Mouse (Mus musculus) CH12.LX (cell line): ENCODE data around the gene Fam210b. TPM values are rescaled to one million over a fixed set of nuclear protein-coding genes. Genes with fewer than 3 reads are reported as not detected.

Source experiments
- DNase-seq: peaks from one replicate; pipeline ENCODE4 v3.0.0-alpha.2; 2013; ENCODE audit errors: extremely low read depth
- H3K27ac ChIP-seq: 2 replicates; pipeline ENCODE4 v1.5.1; 2012; ENCODE audit warnings: low read depth, mild to moderate bottlenecking, control low read depth, moderate library complexity; ENCODE audit not compliant: insufficient read depth
- H3K27me3 ChIP-seq: replicated peaks from 2 replicates; pipeline ENCODE3; 2012; ENCODE audit warnings: inconsistent platforms
- H3K36me3 ChIP-seq, 2 experiments: replicated peaks in 1 of 2; 2 replicates each; pipeline versions ENCODE3 to v1.6.1; 2012; ENCODE audit warnings: inconsistent platforms in 1 of 2, low read length in 1 of 2, mild to moderate bottlenecking in 1 of 2, mixed read lengths in 1 of 2, moderate library complexity in 1 of 2; ENCODE audit not compliant: control insufficient read depth in 1 of 2, insufficient read depth in 1 of 2
- H3K4me1 ChIP-seq, 2 experiments: 2 replicates each; pipeline ENCODE4 v1.6.1; 2012; ENCODE audit warnings: inconsistent platforms in 1 of 2, moderate library complexity in 1 of 2; ENCODE audit not compliant: insufficient read depth in 2 of 2, control insufficient read depth in 1 of 2
- H3K4me2 ChIP-seq: 2 replicates; pipeline ENCODE4 v1.6.1; 2012; ENCODE audit warnings: low read depth, mild to moderate bottlenecking, control low read depth; ENCODE audit not compliant: poor library complexity, insufficient read depth, severe bottlenecking
- H3K4me3 ChIP-seq, 3 experiments: fragments of 150-350 bp in 1 of 3; sonication (generic) in 1 of 3; replicated peaks in 1 of 3; 2 replicates each; pipeline versions ENCODE3 to v1.5.1; 2011 to 2012; ENCODE audit warnings: low read depth in 2 of 3, low read length in 2 of 3, mild to moderate bottlenecking in 2 of 3, moderate library complexity in 2 of 3, control low read depth in 1 of 3, improper control_type of control experiment in 1 of 3, inconsistent platforms in 1 of 3, mixed read lengths in 1 of 3; ENCODE audit not compliant: poor library complexity in 1 of 3
- H3K79me2 ChIP-seq: replicated peaks from 2 replicates; pipeline ENCODE4 v1.6.1; 2012; ENCODE audit warnings: mild to moderate bottlenecking, moderate library complexity; ENCODE audit not compliant: control insufficient read depth, poor library complexity, insufficient read depth, severe bottlenecking; ENCODE audit errors: extremely low read depth
- H3K9ac ChIP-seq: 2 replicates; pipeline ENCODE4 v1.6.1; 2012; ENCODE audit warnings: low read depth, mild to moderate bottlenecking, control low read depth, moderate library complexity; ENCODE audit not compliant: insufficient read depth
- H3K9me3 ChIP-seq: replicated peaks from 2 replicates; pipeline ENCODE3; 2012; ENCODE audit warnings: low read length, inconsistent platforms, mixed read lengths
- BHLHE40 ChIP-seq: IDR thresholded peaks from 2 replicates; pipeline ENCODE4 v1.6.1; 2011; ENCODE audit warnings: mild to moderate bottlenecking, low read depth, low read length, improper control_type of control experiment
- CHD1 ChIP-seq: IDR thresholded peaks from 2 replicates; pipeline ENCODE4 v1.6.1; 2012; ENCODE audit warnings: low read depth, low read length, improper control_type of control experiment, inconsistent platforms
- CHD2 ChIP-seq: IDR thresholded peaks from 2 replicates; pipeline ENCODE4 v1.6.1; 2011; ENCODE audit warnings: low read length, improper control_type of control experiment
- CTCF ChIP-seq, 2 experiments: IDR thresholded peaks in 1 of 2; conservative IDR thresholded peaks in 1 of 2; 2 replicates each; pipeline ENCODE4 v1.5.1; 2011 to 2012; ENCODE audit warnings: low read depth in 2 of 2, low read length in 2 of 2, improper control_type of control experiment in 1 of 2, inconsistent platforms in 1 of 2, mild to moderate bottlenecking in 1 of 2, moderate library complexity in 1 of 2
- E2F4 ChIP-seq: IDR thresholded peaks from 2 replicates; pipeline ENCODE4 v1.6.1; 2011; ENCODE audit warnings: low read depth, low read length, improper control_type of control experiment; ENCODE audit not compliant: insufficient replicate concordance
- EP300 ChIP-seq: IDR thresholded peaks from 2 replicates; pipeline ENCODE4 v1.6.1; 2011; ENCODE audit warnings: low read length, improper control_type of control experiment
- ETS1 ChIP-seq: conservative IDR thresholded peaks from 2 replicates; pipeline ENCODE4 v1.6.1; 2012; ENCODE audit warnings: low read depth, mild to moderate bottlenecking, inconsistent platforms, low read length, improper control_type of control experiment, moderate library complexity
- GABPA ChIP-seq: IDR thresholded peaks from 2 replicates; pipeline ENCODE4 v1.6.1; 2012; ENCODE audit warnings: low read depth, low read length, improper control_type of control experiment, inconsistent platforms; ENCODE audit not compliant: insufficient replicate concordance
- IRF4 ChIP-seq: IDR thresholded peaks from 2 replicates; pipeline ENCODE4 v1.6.1; 2014; ENCODE audit warnings: low read depth, mild to moderate bottlenecking, inconsistent platforms, low read length, improper control_type of control experiment
- JUN ChIP-seq: IDR thresholded peaks from 2 replicates; pipeline ENCODE4 v1.6.1; 2011; ENCODE audit warnings: low read depth, mild to moderate bottlenecking, low read length, improper control_type of control experiment, moderate library complexity; ENCODE audit not compliant: insufficient read depth
- MEF2A ChIP-seq: IDR thresholded peaks from 2 replicates; pipeline ENCODE4 v1.6.1; 2014; ENCODE audit warnings: low read depth, mild to moderate bottlenecking, inconsistent platforms, low read length, improper control_type of control experiment, borderline replicate concordance
- MXI1 ChIP-seq: IDR thresholded peaks from 2 replicates; pipeline ENCODE4 v1.6.1; 2011; ENCODE audit warnings: mild to moderate bottlenecking, low read depth, low read length, improper control_type of control experiment
- MYC ChIP-seq: IDR thresholded peaks from 2 replicates; pipeline ENCODE4 v1.6.1; 2011; ENCODE audit warnings: low read depth, mild to moderate bottlenecking, improper control_type of control experiment, low read length
- NRF1 ChIP-seq: IDR thresholded peaks from 2 replicates; pipeline ENCODE4 v1.6.1; 2014; ENCODE audit warnings: low read depth, mild to moderate bottlenecking, inconsistent platforms, low read length, improper control_type of control experiment, moderate library complexity
- PAX5 ChIP-seq: IDR thresholded peaks from 2 replicates; pipeline ENCODE4 v1.6.1; 2012; ENCODE audit warnings: low read length, inconsistent platforms, mixed read lengths
- POLR2A ChIP-seq: IDR thresholded peaks from 2 replicates; pipeline ENCODE4 v1.6.1; 2011; ENCODE audit warnings: low read depth, mild to moderate bottlenecking, improper control_type of control experiment, low read length
- SMC3 ChIP-seq: IDR thresholded peaks from 2 replicates; pipeline ENCODE4 v1.6.1; 2011; ENCODE audit warnings: low read depth, low read length, improper control_type of control experiment
- TCF12 ChIP-seq: IDR thresholded peaks from 2 replicates; pipeline ENCODE4 v1.6.1; 2014; ENCODE audit warnings: low read depth, mild to moderate bottlenecking, inconsistent platforms, low read length, improper control_type of control experiment
- UBTF ChIP-seq: IDR thresholded peaks from 2 replicates; pipeline ENCODE4 v1.6.1; 2012; ENCODE audit warnings: low read depth, mild to moderate bottlenecking, inconsistent platforms, low read length, improper control_type of control experiment, moderate library complexity
- USF1 ChIP-seq: IDR thresholded peaks from 2 replicates; pipeline ENCODE4 v1.6.1; 2014; ENCODE audit warnings: low read depth, mild to moderate bottlenecking, inconsistent platforms, low read length, improper control_type of control experiment
- USF2 ChIP-seq: conservative IDR thresholded peaks from 2 replicates; pipeline ENCODE4 v1.6.1; 2011; ENCODE audit warnings: low read depth, low read length, improper control_type of control experiment
- ZC3H11A ChIP-seq: IDR thresholded peaks from 2 replicates; pipeline ENCODE4 v1.6.1; 2012; ENCODE audit warnings: low read depth, mild to moderate bottlenecking, inconsistent platforms, low read length, improper control_type of control experiment
- ZMIZ1 ChIP-seq: IDR thresholded peaks from 2 replicates; pipeline ENCODE4 v1.6.1; 2012; ENCODE audit warnings: low read depth, mild to moderate bottlenecking, inconsistent platforms, low read length, improper control_type of control experiment
- dilution Hi-C: fragments of 300-500 bp; cut with MboI; formaldehyde crosslinking; loops from 2 replicates; pipeline ENCODE4 v1.14.3; 2020; ENCODE audit warnings: low sequenced_read_pairs; ENCODE audit not compliant: extremely low pct_unique_long_range_greater_than_20kb, extremely low pct_ligation_motif_present
- in situ Hi-C: fragments of 300-500 bp; cut with MboI; formaldehyde crosslinking; loops from 3 replicates; pipeline ENCODE4 v1.14.3; 2019; ENCODE audit warnings: low sequenced_read_pairs, low pct_ligation_motif_present, low pct_unique_long_range_greater_than_20kb, mixed read lengths
- polyA plus RNA-seq: library from polyadenylated mRNA; unstranded; fragments of >175 nt; gene quantifications from 2 replicates; pipeline ENCODE4 v1.2.1, GENCODE M21; 2012; ENCODE audit warnings: low read depth; ENCODE audit not compliant: insufficient read length
- total RNA-seq, 2 experiments: library from RNA; depleted of rRNA; stranded (reverse); fragments of 300-350 nt in 1 of 2; fragments of >200 nt in 1 of 2; gene quantifications; 2 replicates each; pipeline ENCODE4 v1.2.3; 2012 to 2014

Fam210b gene
- total and polyA plus RNA-seq, 3 experiments = 0.68 to 1.5 (median 1.2) TPM

- Histone ChIP-seq H3K9ac (no peak overlapping the region), H3K27ac (no peak overlapping the region), H3K4me1 (0 out of 4 replicates have a peak, but pooled peaks cover 2 to 5% of the 10 kb centered on the region in 2 experiments), H3K4me3 (no peak overlapping the region), H3K27me3 (peaks cover 70% of the 10 kb centered on the region), H3K9me3 (peaks cover 21% of the 10 kb centered on the region), H3K36me3 (no peaks in the 10 kb centered on the region), H3K79me2 (no peaks in the 10 kb centered on the region), H3K4me2 (no peak overlapping the region)
- in situ Hi-C loops (no loop called here), dilution Hi-C loops (no loop called here)
- TF ChIP-seq CHD1 (no peak), PAX5 (no peak), EP300 (no peak), UBTF (no peak), E2F4 (no peak)
- DNase-seq = no peak
Measured at GRCm38 (mm10) chr2:172340936-172341335, 4.4 kb upstream of the Fam210b start.

DNA sequence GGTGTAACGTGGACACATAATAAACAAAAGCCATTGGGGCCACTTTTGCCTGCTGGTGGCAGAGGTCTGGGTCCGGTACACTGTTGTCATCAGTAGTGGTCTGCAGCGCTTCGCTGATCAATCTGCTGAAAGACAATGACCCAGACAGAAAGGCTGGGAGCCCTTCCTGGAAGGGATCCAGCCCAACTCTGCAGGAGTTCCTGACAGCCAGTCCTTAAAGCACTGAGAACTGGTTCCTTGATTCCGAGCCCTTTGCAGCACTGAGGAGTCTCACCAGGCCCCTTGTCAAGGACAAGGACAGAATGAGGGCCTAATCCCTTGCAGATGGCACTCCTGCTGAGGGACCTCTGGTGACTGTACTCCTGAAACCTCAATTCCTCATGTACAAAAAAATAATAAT lies 3.8 kb upstream of the Fam210b start:
- Histone ChIP-seq H3K36me3 (no peaks in the 10 kb centered on the region), H3K9me3 (peaks cover 17% of the 10 kb centered on the region), H3K4me1 (0 out of 4 replicates have a peak, but pooled peaks cover 2 to 5% of the 10 kb centered on the region in 2 experiments), H3K79me2 (no peaks in the 10 kb centered on the region), H3K4me3 (no peak overlapping the region), H3K27me3 (peaks cover 68% of the 10 kb centered on the region), H3K4me2 (no peak overlapping the region), H3K9ac (no peak overlapping the region), H3K27ac (no peak overlapping the region)
- in situ Hi-C loops (no loop called here), dilution Hi-C loops (no loop called here)
- no peak for DNase-seq
- no peak for TF ChIP-seq USF1
- no peak for TF ChIP-seq USF2

DNA sequence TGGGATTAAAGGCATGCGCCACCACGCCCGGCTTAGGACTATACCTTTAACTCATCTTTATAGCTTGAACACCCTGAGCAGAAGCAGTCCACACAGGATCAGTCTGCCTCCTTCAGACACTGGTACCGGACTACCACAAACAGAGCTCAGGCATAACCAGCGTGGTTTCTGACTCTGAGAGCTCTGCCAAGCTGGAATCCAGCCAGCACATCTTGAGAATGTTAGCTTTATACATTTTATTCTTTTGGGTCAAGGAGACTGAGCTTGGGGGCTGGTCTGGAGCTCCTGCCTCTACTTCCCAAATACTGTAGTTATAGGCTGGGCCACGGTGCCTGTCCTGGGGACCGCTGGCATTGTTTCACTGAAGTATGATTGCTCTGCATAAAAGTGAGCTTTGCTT lies 1.6 kb upstream of the Fam210b start:
- no peak overlapping the region for H3K4me3 ChIP-seq
- DNase-seq = no peak
- H3K9me3 ChIP-seq = peaks cover 9% of the 10 kb centered on the region
- H3K79me2 ChIP-seq = no peaks in the 10 kb centered on the region
- no peak overlapping the region for H3K9ac ChIP-seq
- peaks cover 50% of the 10 kb centered on the region for H3K27me3 ChIP-seq
- H3K36me3 ChIP-seq = no peaks in the 10 kb centered on the region
- no peak overlapping the region for H3K4me2 ChIP-seq
- H3K4me1 ChIP-seq = 0 out of 4 replicates have a peak, but pooled peaks cover 2 to 5% of the 10 kb centered on the region in 2 experiments
- in situ Hi-C loops (no loop called here), dilution Hi-C loops (no loop called here)
- no peak overlapping the region for H3K27ac ChIP-seq
- no peak for TF ChIP-seq MEF2A
- no peak for TF ChIP-seq CHD2
- TF ChIP-seq CTCF (conservative IDR thresholded peaks at IDR 0.05 in 1 of 2, IDR thresholded peaks at IDR 0.05 in 1 of 2; ENCODE audit: low read depth in 2 of 2, low read length in 2 of 2) = no peak
- no peak for TF ChIP-seq ZC3H11A
- no peak for TF ChIP-seq MYC
- TF ChIP-seq MXI1 = no peak
- no peak for TF ChIP-seq GABPA
- TF ChIP-seq TCF12 = no peak
- no peak for TF ChIP-seq USF2
- no peak for TF ChIP-seq JUN
- TF ChIP-seq IRF4 = no peak
- TF ChIP-seq POLR2A = no peak
- TF ChIP-seq ZMIZ1 = no peak
- no peak for TF ChIP-seq NRF1
- TF ChIP-seq BHLHE40 = no peak
- no peak for TF ChIP-seq ETS1
- TF ChIP-seq SMC3 = no peak
- no peak for TF ChIP-seq EP300
